ENCODE assay signal across 23 mouse cellular contexts in the genomic region with DNA sequence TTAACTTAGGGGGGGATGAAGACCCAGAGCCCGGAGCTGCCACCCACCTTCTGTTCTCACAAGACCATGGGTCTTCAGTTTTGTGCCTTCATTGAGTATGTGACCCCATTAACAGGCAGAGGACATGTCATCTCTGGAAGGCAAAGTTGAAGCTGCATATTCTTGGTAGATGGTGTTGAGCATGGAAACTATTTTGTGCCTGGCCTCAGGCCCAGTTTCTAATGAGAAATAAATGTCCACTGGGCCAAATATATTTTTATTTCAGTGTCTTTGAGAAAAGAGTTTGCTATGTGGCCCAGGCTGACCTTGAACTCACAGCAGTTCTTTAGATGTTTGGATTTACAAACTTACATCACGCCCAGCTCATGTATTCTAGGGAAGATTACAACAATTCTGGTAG. TPM values are rescaled to one million over a fixed set of nuclear protein-coding genes. Genes with fewer than 3 reads are reported as not detected.
DNase-seq lines count a peak whose midpoint lies in the region; ATAC-seq and TF ChIP-seq lines count a peak whose summit lies in the region.
"Had no signal": no experiment of that assay in that cellular context is flagged by ENCODE, and none has a peak within 500 bp of the region (broad histone marks: within the 10 kb centered on the region; RNA-seq: fewer than 3 reads in every experiment).

No protein-coding gene starts in this region.

- no peak overlapping the region for H3K4me2 ChIP-seq in lung, postnatal 0 days (replicated peaks; ENCODE audit: low read depth, low read length)
- H3K4me2 ChIP-seq: embryonic facial prominence, embryonic 13.5 days; forebrain, embryonic 13.5 days; heart, embryonic 15.5 days; hindbrain, embryonic 12.5 days had no signal

- no peaks in the 10 kb centered on the region for H3K27me3 ChIP-seq in lung, postnatal 0 days (replicated peaks; ENCODE audit: insufficient read depth, low read length)
- H3K27me3 ChIP-seq: CH12.LX; embryonic facial prominence, embryonic 13.5 days; forebrain, embryonic 13.5 days; heart, embryonic 15.5 days; hindbrain, embryonic 12.5 days had no signal

- intact Hi-C loops in gastrocnemius, adult 2 months (cut with DNase I): no loop called here
- intact Hi-C loops in heart, postnatal 14 days (cut with DNase I): no loop called here

- 80% methylated on average over 2 of the region's 2 CpGs for WGBS in lung, postnatal 0 days

- DNase-seq in gastrocnemius, adult 2 months: no peak
- DNase-seq in gastrocnemius, postnatal 25 days: no peak
- DNase-seq in heart, adult 8-10 months (ENCODE audit: low spot score): peak; percentile 21
- DNase-seq in heart, postnatal 14 days: no peak
- DNase-seq in lung, postnatal 0 days (ENCODE audit: low spot score): peak; percentile 42
- DNase-seq in lung, postnatal 14 days: no peak
- DNase-seq in kidney, adult 9 months: no peak
- DNase-seq: adrenal gland, adult 2 months; adrenal gland, postnatal 25 days; cerebellum, adult 18-20 months; cerebellum, adult 9-11 months; cerebellum, postnatal 36 days; gastrocnemius, postnatal 14 days had no signal

- no peaks in the 10 kb centered on the region; the same call in 1 of the 2 replicates for H3K36me3 ChIP-seq in lung, postnatal 0 days (ENCODE audit: insufficient read depth, low read length)

- H3K4me3 ChIP-seq in gastrocnemius, adult 2 months: no peak overlapping the region
- H3K4me3 ChIP-seq in lung, postnatal 0 days (ENCODE audit: low read depth, low read length): no peak overlapping the region
- H3K4me3 ChIP-seq: embryonic facial prominence, embryonic 13.5 days; forebrain, embryonic 13.5 days; heart, embryonic 15.5 days; hindbrain, embryonic 12.5 days had no signal

- no peaks in the 10 kb centered on the region for H3K9me3 ChIP-seq in lung, postnatal 0 days (ENCODE audit: low read length)
- H3K9me3 ChIP-seq: embryonic facial prominence, embryonic 13.5 days; forebrain, embryonic 13.5 days; heart, embryonic 15.5 days; hindbrain, embryonic 12.5 days had no signal

- 0 out of 2 replicates have a peak, but pooled peaks have one; percentile 14 for ATAC-seq in lung, postnatal 0 days
- ATAC-seq: forebrain, embryonic 13.5 days; hindbrain, embryonic 16.5 days; inflammation-experienced regulatory T-cells, adult 6 months; intestine, postnatal 0 days had no signal

- peak overlapping the region; percentile 58 for H3K27ac ChIP-seq in gastrocnemius, adult 2 months
- no peak overlapping the region for H3K27ac ChIP-seq in lung, postnatal 0 days (ENCODE audit: low read length)
- H3K27ac ChIP-seq: embryonic facial prominence, embryonic 13.5 days; forebrain, embryonic 13.5 days; heart, embryonic 15.5 days; hindbrain, embryonic 12.5 days had no signal

- no peak for TF ChIP-seq EP300 in lung, postnatal 0 days (IDR thresholded peaks at IDR 0.05)

- TF ChIP-seq CTCF in gastrocnemius, adult 2 months (IDR thresholded peaks at IDR 0.05): no peak
- no peak for TF ChIP-seq CTCF in lung, postnatal 0 days (IDR thresholded peaks at IDR 0.05)

- H3K9ac ChIP-seq in lung, postnatal 0 days (replicated peaks; ENCODE audit: low read depth): no peak overlapping the region
- H3K9ac ChIP-seq: embryonic facial prominence, embryonic 13.5 days; forebrain, embryonic 13.5 days; heart, embryonic 15.5 days; hindbrain, embryonic 12.5 days had no signal

- no peaks in the 10 kb centered on the region for H3K4me1 ChIP-seq in lung, postnatal 0 days (ENCODE audit: insufficient read depth, low read depth, low read length)
- H3K4me1 ChIP-seq: embryonic facial prominence, embryonic 13.5 days; forebrain, embryonic 13.5 days; hindbrain, embryonic 12.5 days had no signal

RNA-seq across cellular contexts. Expression of a gene that starts 7.4 kb away (rescaled TPM):
- total RNA-seq in gastrocnemius, adult 2 months (2021): not detected
- not detected for total RNA-seq in gastrocnemius, postnatal 25 days (2021)
- 10 to 100 TPM in 3 of 4 experiments, 1 to 10 TPM in 1; 9.3 to 20.9 (median 16.9) TPM for total RNA-seq in heart, adult 8-10 months (2022)
- total RNA-seq in heart, postnatal 14 days (2021): 1 to 10 TPM in 1 of 2 experiments, under 1 TPM in 1; 0.88 to 1.2 TPM
- polyA plus RNA-seq in lung, postnatal 0 days (2015; fragmentation: Nextera tagmentation; extraction: Ambion mirVana): not detected in 2 replicates
- total RNA-seq: adrenal gland, adult 2 months; adrenal gland, postnatal 25 days; CH12.LX; gastrocnemius, postnatal 14 days; granulocyte monocyte progenitor cell, adult 5-6 weeks had no signal
- polyA plus RNA-seq: adrenal gland, adult 2 months; embryonic facial prominence, embryonic 13.5 days; heart, embryonic 15.5 days; hindbrain, embryonic 12.5 days; hindbrain, embryonic 16.5 days; inflammation-experienced regulatory T-cells, adult 6 months; intestine, postnatal 0 days had no signal

RNA-seq across cellular contexts. Expression of a gene that starts 13.8 kb away (rescaled TPM):
- not detected for total RNA-seq in gastrocnemius, adult 2 months (2021)
- total RNA-seq in gastrocnemius, postnatal 25 days (2021): not detected
- not detected for total RNA-seq in heart, adult 8-10 months (2022)
- not detected for total RNA-seq in heart, postnatal 14 days (2021)
- polyA plus RNA-seq in lung, postnatal 0 days (2015; fragmentation: Nextera tagmentation; extraction: Ambion mirVana): not detected in 2 replicates
- total RNA-seq: adrenal gland, adult 2 months; adrenal gland, postnatal 25 days; CH12.LX; gastrocnemius, postnatal 14 days; granulocyte monocyte progenitor cell, adult 5-6 weeks; heart, postnatal 36 days had no signal
- polyA plus RNA-seq: adrenal gland, adult 2 months; embryonic facial prominence, embryonic 13.5 days; forebrain, embryonic 13.5 days; heart, embryonic 15.5 days; hindbrain, embryonic 12.5 days; inflammation-experienced regulatory T-cells, adult 6 months; intestine, postnatal 0 days had no signal

RNA-seq across cellular contexts. Expression of a gene that starts 26.2 kb away (rescaled TPM):
- 10 to 100 TPM; 44.7 to 53.9 TPM for total RNA-seq in gastrocnemius, adult 2 months (2021)
- total RNA-seq in gastrocnemius, postnatal 25 days (2021): 10 to 100 TPM; 44.9 to 45.0 TPM
- 10 to 100 TPM; 67.0 to 84.9 (median 72.2) TPM for total RNA-seq in heart, adult 8-10 months (2022)
- total RNA-seq in heart, postnatal 14 days (2021): 10 to 100 TPM; 64.9 to 76.1 TPM
- 61.0 and 64.0 TPM in 2 replicates for polyA plus RNA-seq in lung, postnatal 0 days (2015; fragmentation: Nextera tagmentation; extraction: Ambion mirVana)

RNA-seq across cellular contexts. Expression of a gene that starts 40.1 kb away (rescaled TPM):
- 1 to 10 TPM; 6.0 to 7.5 TPM for total RNA-seq in gastrocnemius, adult 2 months (2021)
- total RNA-seq in gastrocnemius, postnatal 25 days (2021): 1 to 10 TPM; 5.0 to 6.4 TPM
- 1 to 10 TPM; 6.0 to 8.6 (median 8.1) TPM for total RNA-seq in heart, adult 8-10 months (2022)
- 1 to 10 TPM; 7.3 to 9.3 TPM for total RNA-seq in heart, postnatal 14 days (2021)
- polyA plus RNA-seq in lung, postnatal 0 days (2015; fragmentation: Nextera tagmentation; extraction: Ambion mirVana): 4.8 and 5.9 TPM in 2 replicates

RNA-seq across cellular contexts. Expression of a gene that starts 40.1 kb away (rescaled TPM):
- 1 to 10 TPM; 4.9 to 5.0 TPM for total RNA-seq in gastrocnemius, adult 2 months (2021)
- total RNA-seq in gastrocnemius, postnatal 25 days (2021): 1 to 10 TPM; 3.3 to 3.8 TPM
- total RNA-seq in heart, adult 8-10 months (2022): 1 to 10 TPM; 5.0 to 5.7 (median 5.2) TPM
- total RNA-seq in heart, postnatal 14 days (2021): 1 to 10 TPM; 4.2 to 4.5 TPM
- polyA plus RNA-seq in lung, postnatal 0 days (2015; fragmentation: Nextera tagmentation; extraction: Ambion mirVana): 4.4 TPM in 2 replicates

Comparison
In these comparisons a context has a peak if more than half of its experiments do, and no peak if none do; other contexts are left out.
1. DNase-seq: peak in heart, adult 8-10 months (single experiment) and lung, postnatal 0 days (single experiment); none in gastrocnemius, adult 2 months (single experiment), gastrocnemius, postnatal 25 days (single experiment), heart, postnatal 14 days (0 of 2), lung, postnatal 14 days (single experiment) and kidney, adult 9 months (single experiment).
2. RNA of a gene that starts 7.4 kb away (total RNA-seq): 9.3 to 20.9 TPM in heart, adult 8-10 months; 0.88 to 1.2 TPM in heart, postnatal 14 days, not detected in gastrocnemius, adult 2 months and not detected in gastrocnemius, postnatal 25 days; every median in the first group is over 4 times any median in the second.